Mouse (Mus musculus) embryonic stem cell, embryonic (primary cell): ENCODE results near the gene Trim63.

Experiments used
- CTCF ChIA-PET, 4 experiments: fragments of 300-600 bp in 2 of 4; fragments of 350-600 bp in 2 of 4; sonication (Branson Sonifier 250); formaldehyde crosslinking; loops; one replicate each; lab custom pipeline; 2022; ENCODE audit warnings: inconsistent platforms in 2 of 4; lab: Charles Lee
- POLR2A ChIA-PET, 4 experiments: fragments of 300-600 bp in 2 of 4; fragments of 350-600 bp in 2 of 4; sonication (Branson Sonifier 250); formaldehyde crosslinking; loops; one replicate each; lab custom pipeline; 2022; ENCODE audit warnings: antibody characterized with exemption in 4 of 4, inconsistent platforms in 1 of 4; lab: Charles Lee

Trim63 gene

GRCm38 (mm10) chr4:134357461-134357771 lies 42.5 kb downstream of the Trim63 start:
- POLR2A ChIA-PET, result interaction anchor here in 3 of 4 experiments (0.5 to 4.9 kb wide), 16 partner anchors 9 to 565 kb away, joined by 3 to 61 read pairs (median 6); partner anchors contain the start of genes Slc30a2 (in 3 of the 3) and Trim63 (in 2 of the 3)
- CTCF ChIA-PET, result interaction anchor here in 3 of 4 experiments (0.5 to 3.0 kb wide), 16 partner anchors 9 to 811 kb away, joined by 3 to 21 read pairs (median 4); partner anchors contain the start of genes Nudc (in 1 of the 3) and Slc30a2 (in 1 of the 3)

DNA sequence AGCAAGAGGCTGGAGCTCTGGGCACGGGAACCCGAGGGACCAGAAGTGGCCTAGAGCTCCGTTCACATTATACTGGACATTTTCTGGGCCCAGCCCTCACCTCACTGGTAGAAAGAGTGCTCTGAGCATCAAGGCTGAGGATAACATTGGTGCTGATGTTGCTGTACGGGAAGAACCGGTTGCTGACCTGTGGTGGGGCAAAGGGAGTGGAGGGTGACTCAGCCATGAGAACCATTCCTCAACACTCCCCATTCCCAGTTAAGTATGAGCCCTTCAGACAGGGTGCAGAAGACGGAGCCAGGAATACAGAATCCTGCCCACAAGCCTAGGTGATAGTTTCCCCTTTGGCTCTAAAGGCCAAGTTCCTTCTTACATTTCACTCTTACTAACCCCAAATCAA lies 44.7 kb downstream of the Trim63 start:
- ChIA-PET POLR2A (interaction anchor here in 2 of 4 experiments (0.9 to 4.9 kb wide), 9 partner anchors 8 to 43 kb away, joined by 3 to 28 read pairs (median 4); partner anchors contain the start of gene Slc30a2 (in 1 of the 2)), CTCF (no interaction called here)

DNA sequence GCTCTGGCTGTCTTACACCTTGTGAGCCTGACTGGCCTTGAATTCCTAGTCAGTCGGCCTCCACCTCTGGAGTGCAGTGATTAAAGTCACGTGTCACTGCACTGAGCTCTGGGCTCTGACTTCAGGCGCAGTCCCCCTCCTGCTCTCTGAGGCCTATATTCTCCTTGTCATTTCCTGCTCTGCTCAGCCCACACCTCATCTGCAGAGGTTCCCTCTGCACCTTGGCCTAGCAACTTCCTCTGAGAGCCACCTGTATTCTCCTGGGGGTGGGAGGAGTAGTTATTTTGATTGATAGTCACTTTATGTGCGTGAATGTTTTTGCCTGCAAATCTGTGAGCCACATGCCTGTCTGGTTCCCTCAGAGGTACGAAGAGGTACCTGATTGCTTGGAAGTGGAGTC lies 46.3 kb downstream of the Trim63 start:
- ChIA-PET POLR2A (interaction anchor here in 2 of 4 experiments (0.6 to 1.7 kb wide), 10 partner anchors 11 to 1881 kb away, joined by 3 to 8 read pairs (median 4); partner anchors contain the start of gene Trim63 (in 1 of the 2)), CTCF (interaction anchor here in 1 of 4 experiments (0.6 to 0.7 kb wide), 6 partner anchors 8 to 273 kb away, joined by 3 to 14 read pairs (median 4); partner anchors contain the start of gene Trim63)

- CTCF ChIA-PET, result interaction anchor here in 1 of 4 experiments (0.6 to 1.0 kb wide), 6 partner anchors 10 to 167 kb away, joined by 3 read pairs; no protein-coding TSS in a partner anchor
- POLR2A ChIA-PET, result interaction anchor here in 3 of 4 experiments (0.6 to 2.7 kb wide), 17 partner anchors 9 to 233 kb away, joined by 3 to 19 read pairs (median 5); partner anchors contain the start of genes Sh3bgrl3 (in 1 of the 3), Slc30a2 (in 1 of the 3) and Trim63 (in 1 of the 3)
Observed at GRCm38 (mm10) chr4:134362124-134362523, 47.2 kb downstream of the Trim63 start.

GRCm38 (mm10) chr4:134362586-134362985 lies 47.7 kb downstream of the Trim63 start:
- ChIA-PET CTCF (interaction anchor here in 2 of 4 experiments (0.6 to 1.0 kb wide), 6 partner anchors 10 to 1286 kb away, joined by 3 to 5 read pairs (median 3); no protein-coding TSS in a partner anchor), POLR2A (interaction anchor here in 3 of 4 experiments (0.6 to 2.7 kb wide), 13 partner anchors 9 to 233 kb away, joined by 3 to 19 read pairs (median 6); partner anchors contain the start of genes Sh3bgrl3 (in 1 of the 3) and Slc30a2 (in 1 of the 3))

GRCm38 (mm10) chr4:134365280-134365679 lies 50.4 kb downstream of the Trim63 start:
- CTCF ChIA-PET, result interaction anchor here in 1 of 4 experiments (0.7 to 1.8 kb wide), 3 partner anchors 13 to 354 kb away, joined by 3 to 4 read pairs (median 4); no protein-coding TSS in a partner anchor
- POLR2A ChIA-PET, result interaction anchor here in 2 of 4 experiments (0.9 to 3.2 kb wide), 5 partner anchors 9 to 179 kb away, joined by 3 to 9 read pairs (median 4); partner anchors contain the start of gene Cep85 (in 1 of the 2)

GRCm38 (mm10) chr4:134370649-134371221 lies 55.8 kb downstream of the Trim63 start:
- ChIA-PET POLR2A (interaction anchor here in 3 of 4 experiments (0.5 to 3.0 kb wide), 13 partner anchors 9 to 484 kb away, joined by 3 to 28 read pairs (median 4); partner anchors contain the start of gene Sh3bgrl3 (in 1 of the 3)), CTCF (interaction anchor here in 1 of 4 experiments (1.9 to 2.7 kb wide), 2 partner anchors 13 to 25 kb away, joined by 12 read pairs; partner anchors contain the start of gene Pafah2)

DNA sequence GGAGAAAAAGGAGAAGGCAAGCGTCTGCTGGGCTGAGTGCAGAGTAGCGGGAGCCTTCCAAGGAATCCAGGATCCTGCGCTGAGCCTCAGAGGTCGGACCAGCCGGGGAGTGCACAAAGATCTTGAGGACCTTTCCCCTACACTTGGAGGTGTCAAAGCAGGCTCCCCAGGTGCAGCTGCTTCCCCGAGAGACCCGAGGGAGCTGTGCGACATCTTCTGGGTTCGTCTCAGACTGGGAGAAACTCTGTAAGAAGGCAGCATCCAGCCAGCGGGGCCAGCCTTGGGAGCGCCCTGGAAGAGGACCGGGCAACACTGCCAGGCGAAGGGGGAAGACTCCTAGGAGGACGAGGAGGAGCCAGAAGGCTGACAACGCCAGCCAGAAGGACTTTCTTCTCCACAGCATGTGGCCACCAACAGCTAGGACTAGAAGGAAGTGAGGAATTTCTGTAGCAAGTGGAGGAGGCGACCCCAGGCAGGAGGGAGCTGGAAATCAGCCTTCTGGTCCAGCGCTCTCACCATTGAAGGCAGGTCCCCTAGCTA lies 56.5 kb downstream of the Trim63 start:
- ChIA-PET POLR2A (interaction anchor here in 3 of 4 experiments (0.6 to 3.0 kb wide), 22 partner anchors 7 to 460 kb away, joined by 3 to 28 read pairs (median 4); partner anchors contain the start of genes Cep85 (in 1 of the 3), Extl1 (in 1 of the 3) and Pafah2 (in 1 of the 3)), CTCF (interaction anchor here (0.5 to 2.7 kb wide), 14 partner anchors 14 to 416 kb away, joined by 3 to 12 read pairs (median 4); partner anchors contain the start of genes Pafah2 (in 1 of the 4) and Trim63 (in 1 of the 4))

GRCm38 (mm10) chr4:134372294-134372747 lies 57.4 kb downstream of the Trim63 start:
- POLR2A ChIA-PET, result interaction anchor here (0.5 to 3.0 kb wide), 45 partner anchors 8 to 1246 kb away, joined by 3 to 28 read pairs (median 4); partner anchors contain the start of genes Cep85 (in 1 of the 4), Extl1 (in 1 of the 4), Grrp1 (in 1 of the 4) and Pafah2 (in 1 of the 4)
- CTCF ChIA-PET, result interaction anchor here (0.5 to 2.7 kb wide), 27 partner anchors 10 to 993 kb away, joined by 3 to 14 read pairs (median 3); partner anchors contain the start of genes Cep85 (in 2 of the 4), Pafah2 (in 1 of the 4) and Trim63 (in 1 of the 4)

DNA sequence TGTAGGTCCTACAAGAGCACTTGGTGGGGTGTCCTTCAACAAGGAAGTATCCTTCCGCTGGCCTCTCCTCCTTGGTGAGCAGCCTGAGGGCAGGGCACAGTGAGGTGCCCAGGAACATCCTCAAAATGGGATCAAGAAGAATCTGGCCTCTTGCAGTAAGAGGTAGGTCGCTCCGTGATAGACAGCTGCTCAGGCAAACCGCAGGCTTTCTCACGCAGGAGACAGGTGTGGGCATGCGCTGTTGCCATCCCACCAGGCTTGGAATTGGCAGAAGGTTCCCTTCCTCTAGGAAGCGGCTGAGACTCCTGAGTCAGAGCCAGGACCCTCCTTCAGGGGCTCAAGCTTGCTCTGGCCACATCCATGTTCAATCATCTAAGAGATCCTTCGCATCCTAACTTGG lies 58.4 kb downstream of the Trim63 start:
- ChIA-PET CTCF (interaction anchor here in 3 of 4 experiments (0.7 to 2.7 kb wide), 4 partner anchors 16 to 81 kb away, joined by 3 to 12 read pairs (median 6); no protein-coding TSS in a partner anchor), POLR2A (interaction anchor here in 3 of 4 experiments (0.5 to 2.6 kb wide), 14 partner anchors 11 to 559 kb away, joined by 3 to 15 read pairs (median 4); partner anchors contain the start of genes Grrp1 (in 1 of the 3) and Slc30a2 (in 1 of the 3))

DNA sequence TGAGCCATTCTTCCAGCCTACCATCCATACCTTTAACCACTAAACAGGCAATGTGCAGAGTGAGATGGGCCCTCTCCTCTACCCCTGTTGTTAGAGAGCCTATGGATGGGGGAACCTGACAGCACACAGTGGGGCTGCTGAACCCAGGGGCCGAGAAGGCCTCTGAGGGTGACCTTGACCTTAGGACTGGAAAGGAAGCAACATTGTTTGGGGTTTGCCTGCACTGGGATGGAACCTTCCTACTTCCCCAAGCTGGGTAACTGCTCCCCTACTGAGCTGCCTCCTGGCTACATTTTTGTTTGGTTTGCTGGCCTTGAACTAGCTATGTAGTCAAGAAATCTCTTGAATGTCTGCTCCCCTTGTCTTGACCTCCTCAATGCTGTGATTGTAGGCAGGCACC lies 59.4 kb downstream of the Trim63 start:
- ChIA-PET CTCF (interaction anchor here (0.6 to 1.2 kb wide), 9 partner anchors 12 to 355 kb away, joined by 3 to 8 read pairs (median 3); partner anchors contain the start of gene Aunip (in 1 of the 4)), POLR2A (interaction anchor here in 3 of 4 experiments (0.6 to 1.3 kb wide), 6 partner anchors 9 to 598 kb away, joined by 3 to 7 read pairs (median 3); partner anchors contain the start of gene Trim63 (in 1 of the 3))

DNA sequence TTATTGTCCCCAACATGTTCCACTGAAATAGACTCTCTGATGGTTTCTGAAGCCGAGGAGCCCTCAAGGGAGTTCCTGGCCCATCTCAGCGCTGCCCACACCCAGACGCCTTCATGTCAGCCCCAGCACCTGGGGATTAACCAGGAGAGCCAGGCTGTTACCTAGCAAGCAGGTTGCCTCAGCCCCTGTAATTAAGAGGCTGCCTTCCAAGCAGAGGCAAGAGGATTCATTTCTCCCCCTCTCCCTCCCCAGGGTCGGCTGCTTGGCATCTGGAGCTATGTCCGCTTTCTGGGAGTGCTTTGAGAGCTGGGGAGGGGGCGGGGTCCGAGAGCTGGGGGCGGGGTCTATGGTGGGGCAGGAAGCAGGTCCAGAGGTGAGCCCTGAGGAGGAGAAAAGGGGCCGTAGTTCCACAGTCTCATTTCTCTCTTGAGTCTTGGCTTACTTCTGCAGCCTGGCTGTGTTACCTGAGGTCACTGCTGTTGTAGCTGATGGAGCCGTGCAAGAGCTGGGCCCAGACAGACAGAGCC lies 63.2 kb downstream of the Trim63 start:
- ChIA-PET POLR2A (interaction anchor here in 3 of 4 experiments (0.6 to 4.0 kb wide), 40 partner anchors 10 to 348 kb away, joined by 3 to 23 read pairs (median 4); partner anchors contain the start of genes Cep85 (in 2 of the 3), Pafah2 (in 2 of the 3), Pdik1l (in 1 of the 3) and Slc30a2 (in 1 of the 3)), CTCF (interaction anchor here in 3 of 4 experiments (0.5 to 3.1 kb wide), 18 partner anchors 9 to 133 kb away, joined by 3 to 11 read pairs (median 4); partner anchors contain the start of genes Pafah2 (in 1 of the 3), Pdik1l (in 1 of the 3), Trim63 (in 1 of the 3) and Zfp593 (in 1 of the 3))
